Mouse (Mus musculus): Measurements from ENCODE around the gene Gpbp1.
A peak's percentile ranks its signal among the peaks of the same experiment; 100 is the strongest.

Gpbp1 gene

DNA sequence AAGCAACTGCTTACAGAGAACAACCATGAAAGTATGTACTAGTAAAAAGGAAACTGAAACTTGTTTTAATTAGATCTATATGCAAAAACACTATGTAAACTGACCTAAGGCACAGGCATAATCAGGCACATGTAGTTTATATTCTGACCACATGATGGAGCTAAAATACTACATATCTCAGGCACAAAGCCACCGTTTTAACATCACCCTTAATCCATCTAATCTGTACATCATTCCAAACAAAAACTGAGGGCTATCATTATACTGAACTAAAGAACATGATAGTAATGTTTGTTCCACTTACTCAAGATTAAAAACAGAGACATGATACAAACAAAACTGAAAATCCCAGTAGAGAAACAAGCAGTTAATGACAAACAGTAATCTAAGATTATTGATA is 28.5 kb downstream of the Gpbp1 start:
- no peak for DNase-seq

DNA sequence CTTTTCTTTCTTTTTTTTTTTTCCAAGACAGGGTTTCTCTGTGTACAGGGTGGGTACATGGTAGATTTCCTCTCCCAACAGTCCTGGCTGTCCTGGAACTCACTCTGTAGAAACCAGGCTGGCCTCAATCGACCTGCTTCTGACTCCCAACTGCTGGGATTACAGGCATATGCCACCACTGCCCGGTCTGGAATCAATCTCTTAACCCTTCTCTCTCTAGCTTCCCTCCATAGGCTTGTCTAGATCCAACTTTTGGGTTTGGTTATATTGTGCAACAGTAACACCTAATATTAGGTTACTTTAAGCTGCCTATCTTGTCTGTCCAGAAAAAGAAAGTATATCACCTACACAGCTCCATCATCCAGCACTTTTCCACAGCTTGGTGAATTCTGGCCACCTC is 33.1 kb downstream of the Gpbp1 start:
- no peak for DNase-seq

DNA sequence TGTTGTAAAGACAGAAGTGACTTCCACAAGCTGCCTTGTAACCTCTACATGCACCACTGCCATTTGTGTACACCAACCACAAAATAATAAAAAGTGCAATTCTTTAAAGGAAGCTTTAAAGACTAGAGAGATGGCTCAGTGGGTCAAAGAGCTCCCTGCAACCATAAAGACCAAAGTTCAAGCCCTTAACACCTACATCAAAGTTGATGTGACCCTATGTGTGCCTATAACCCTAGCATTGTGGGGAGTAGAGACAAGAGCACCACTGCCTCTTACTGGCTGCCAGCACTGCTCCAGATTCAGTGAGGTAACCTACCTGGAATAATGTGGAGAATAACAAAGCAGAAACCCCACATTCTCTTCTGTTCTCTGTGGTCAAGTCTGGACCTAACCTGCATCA is 45.6 kb downstream of the Gpbp1 start:
- no peak for DNase-seq

DNA sequence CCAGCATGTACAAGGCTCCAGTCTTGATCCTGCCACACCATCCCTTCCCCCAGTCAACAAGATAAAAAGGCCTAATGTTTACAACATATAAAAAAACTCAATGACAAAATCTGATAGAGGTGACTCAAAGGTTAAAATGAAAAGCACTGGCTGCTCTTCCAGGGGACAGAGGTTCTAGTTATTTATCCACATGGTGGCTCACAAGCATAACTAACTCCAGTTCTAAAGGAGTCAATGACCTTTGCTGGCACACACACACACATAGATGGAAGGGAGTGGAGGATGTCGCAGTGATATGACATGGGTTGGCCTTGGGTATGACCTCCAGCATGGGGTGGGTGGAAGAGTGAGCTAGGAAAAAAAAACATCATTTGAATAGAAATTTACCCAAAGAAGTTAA is 58.7 kb downstream of the Gpbp1 start:
- no peak for DNase-seq

DNA sequence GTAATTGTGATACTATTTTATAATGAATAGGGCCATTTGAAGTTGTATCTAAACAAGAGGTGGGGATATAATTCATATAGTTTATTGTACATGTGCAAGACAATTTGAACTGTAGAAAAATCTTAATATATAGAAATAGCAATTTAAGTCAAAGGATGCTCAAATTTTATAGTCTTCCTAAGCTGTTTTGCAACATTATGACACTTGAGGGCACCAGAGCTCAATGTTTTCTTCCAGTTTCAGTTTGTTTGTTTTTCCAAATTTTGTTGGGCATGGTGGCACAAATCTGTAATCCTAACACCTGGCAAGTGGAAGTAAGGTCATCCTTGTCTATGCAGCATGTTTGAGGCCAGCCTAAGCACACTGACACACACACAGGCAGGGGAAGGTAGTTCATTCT is 68.6 kb downstream of the Gpbp1 start:
- DNase-seq: no peak

DNA sequence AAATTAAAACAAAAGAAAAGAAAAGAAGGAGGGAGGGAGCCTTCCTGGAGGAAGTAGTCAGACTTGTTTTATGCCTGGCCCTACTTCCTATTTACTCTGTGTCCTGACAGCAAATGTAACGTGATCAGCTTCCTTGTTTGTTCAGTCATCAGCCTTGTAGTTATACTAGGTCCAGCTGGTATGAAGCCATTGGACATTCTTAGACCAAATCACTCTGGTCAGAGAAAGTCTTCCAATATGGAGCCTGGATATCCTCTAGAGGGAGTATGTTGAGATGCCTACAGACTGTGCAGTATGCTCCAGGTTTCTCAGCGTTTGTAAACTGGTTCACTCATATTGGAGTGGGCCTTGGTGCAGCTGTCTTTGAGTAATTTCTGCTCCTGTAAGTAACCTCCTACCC is 71.8 kb downstream of the Gpbp1 start:
- DNase-seq: no peak

DNA sequence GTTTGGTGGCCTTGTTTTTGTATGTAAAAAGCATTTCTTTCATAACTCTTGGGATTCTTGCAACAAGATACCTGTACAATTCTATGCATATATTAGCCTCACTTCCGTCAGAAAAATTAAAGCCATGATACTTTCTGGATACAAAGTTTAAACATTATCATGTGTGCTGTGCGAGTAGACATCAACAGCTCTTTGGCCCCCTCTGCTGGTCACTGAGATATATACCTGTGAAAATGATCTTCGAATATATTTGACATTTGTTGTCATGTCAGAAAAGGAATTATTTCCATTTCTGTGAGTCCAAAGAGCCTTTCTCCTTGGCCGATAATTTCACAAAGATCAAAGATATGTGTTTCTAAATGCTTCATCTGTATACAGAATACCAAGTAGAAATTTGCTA is 76.8 kb downstream of the Gpbp1 start:
- peak; percentile 65 for DNase-seq

DNA sequence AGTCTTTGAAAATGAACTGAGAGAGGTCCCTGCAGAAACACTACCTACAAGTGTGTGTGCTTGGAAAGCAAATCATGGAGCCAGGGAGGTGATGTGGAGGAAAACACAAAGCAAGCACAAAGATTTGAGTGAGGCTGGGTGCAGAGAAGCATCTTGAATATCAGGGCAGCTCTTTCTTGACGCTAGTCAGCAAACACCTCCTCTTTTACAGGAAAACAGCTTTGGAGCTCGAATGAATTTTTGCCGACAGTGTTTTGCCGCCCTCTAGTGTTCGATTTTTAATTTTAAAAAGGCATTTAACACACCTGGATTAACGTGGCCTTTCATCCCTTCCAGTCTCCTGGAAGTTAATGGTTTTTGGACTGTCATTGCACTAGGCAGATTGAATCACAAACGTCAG is 79.1 kb downstream of the Gpbp1 start:
- no peak for DNase-seq

DNA sequence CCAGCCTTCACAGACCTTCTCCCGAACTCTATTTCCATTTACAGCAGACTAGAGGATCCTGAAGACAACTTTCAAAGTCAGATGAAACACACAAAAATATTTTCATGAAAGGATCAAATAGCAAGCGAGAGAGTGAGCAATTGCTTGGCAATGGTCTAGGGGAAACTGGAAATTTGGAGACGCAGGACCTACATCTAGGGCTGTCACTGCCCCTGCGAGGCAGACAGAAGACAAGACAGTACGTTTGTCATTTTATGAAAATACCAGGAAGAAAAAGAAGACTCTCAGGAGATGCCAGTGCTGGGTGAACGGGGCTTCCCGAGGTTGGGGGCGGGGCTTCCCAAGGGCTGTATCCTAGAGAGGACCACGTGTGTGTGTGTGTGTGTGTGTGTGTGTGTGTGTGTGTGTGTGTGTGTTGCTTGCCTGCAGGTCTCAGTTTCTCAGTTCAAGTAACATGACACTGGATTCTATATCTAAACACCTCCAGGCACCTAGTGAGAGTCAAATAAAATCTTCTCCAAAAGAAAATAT is 83.0 kb downstream of the Gpbp1 start:
- DNase-seq: no peak

DNA sequence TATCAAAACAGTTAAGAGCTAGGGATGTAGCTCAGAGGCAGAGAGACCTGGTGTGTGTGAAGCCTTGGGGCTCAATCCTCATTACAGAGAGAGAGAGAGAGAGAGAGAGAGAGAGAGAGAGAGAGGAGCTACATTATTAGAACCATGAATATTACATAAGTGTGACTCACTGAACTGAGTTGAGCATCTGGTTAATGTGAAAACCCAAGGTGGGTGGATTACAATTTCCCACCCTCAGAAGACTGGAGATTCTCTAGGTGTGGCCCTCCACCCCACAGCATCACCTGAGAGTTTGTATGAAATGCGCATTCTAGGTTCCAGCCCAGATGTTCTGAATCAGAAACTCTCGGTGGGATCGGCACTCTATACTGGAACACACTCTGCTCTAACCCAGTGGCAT is 84.0 kb downstream of the Gpbp1 start:
- no peak for DNase-seq

DNA sequence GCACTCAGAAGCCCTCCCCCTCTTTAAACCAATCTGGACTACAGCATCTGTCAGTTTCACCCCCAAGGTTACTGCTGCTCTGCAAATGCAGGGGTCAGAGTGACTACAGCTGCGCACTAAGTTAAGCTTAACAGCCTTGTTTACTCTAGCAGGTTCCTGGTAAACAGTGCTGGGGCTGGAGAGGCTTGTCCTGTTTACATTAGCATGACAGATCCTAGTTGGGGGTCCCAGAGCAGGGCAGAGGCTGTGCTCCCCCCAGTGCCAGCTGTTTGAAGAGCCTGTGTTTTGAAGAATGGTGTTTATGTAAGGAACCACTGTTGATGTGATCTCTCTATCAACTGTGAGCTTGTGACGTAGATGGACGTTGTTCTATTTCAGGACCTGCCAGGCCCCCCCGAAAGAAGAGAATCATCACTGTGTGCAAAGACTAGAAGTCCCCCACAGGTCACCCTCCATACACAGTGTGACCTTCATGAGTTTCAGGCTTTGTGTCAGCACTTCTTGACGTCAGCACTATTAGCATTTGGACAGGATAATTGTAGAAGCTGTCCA is 92.2 kb downstream of the Gpbp1 start:
- DNase-seq: peak; percentile 10

DNA sequence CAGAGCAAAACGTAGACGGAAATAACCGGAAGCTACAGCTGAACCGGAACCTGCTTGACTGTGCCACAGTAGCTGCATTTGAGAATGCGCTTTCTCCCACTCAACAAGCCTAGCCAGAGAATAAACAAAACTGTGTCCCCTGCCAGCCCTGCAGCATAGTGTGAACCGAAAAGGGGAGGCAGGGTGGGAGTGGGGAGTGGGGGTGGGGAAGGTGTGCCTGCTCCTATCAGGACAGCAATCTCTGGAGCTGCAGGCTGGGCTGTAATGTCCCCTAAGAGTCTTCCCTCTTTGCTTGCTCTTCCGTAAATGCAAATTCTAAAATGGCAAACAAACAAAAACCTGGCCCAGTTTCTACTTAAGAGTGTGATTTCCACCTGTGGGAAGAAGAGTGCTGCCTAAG is 92.8 kb downstream of the Gpbp1 start:
- DNase-seq: no peak

DNA sequence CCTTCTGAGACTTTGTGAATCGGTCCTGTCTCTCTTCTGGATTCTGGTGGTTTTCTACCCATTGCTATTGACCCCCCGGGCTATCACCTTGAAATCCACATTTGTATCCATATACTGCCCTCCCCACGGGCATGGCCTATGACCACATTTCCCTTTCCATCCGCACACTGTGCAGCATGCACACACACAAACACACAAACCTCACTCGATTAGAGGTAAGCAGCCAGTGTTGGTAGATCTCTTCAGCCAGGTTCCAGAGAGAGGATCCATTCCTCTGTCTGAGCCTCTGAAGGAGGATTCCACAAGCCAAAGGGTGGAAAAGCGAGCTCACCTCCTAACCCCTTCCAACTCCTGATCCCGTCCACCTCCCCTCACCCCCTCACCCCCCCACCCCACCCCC is 94.4 kb downstream of the Gpbp1 start:
- no peak for DNase-seq

DNA sequence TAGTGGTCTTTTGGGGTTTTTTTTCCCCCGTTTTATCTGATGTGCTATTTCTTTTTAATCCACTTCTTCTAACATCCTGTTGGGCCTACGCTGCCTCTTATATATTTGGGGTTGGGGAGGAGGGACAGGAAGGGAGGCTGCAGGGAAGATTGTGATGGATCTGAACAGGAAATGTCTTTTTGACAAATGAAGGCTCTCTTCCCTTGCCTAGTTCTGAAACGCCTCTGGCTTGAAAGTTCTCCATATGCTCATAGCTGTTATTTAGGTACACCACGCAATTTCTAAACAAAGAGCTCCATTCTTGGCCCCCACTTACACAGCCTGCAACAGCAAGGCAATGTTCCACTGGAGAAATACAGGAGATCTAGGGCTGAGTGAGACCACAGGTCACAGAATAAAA is 95.0 kb downstream of the Gpbp1 start:
- no peak for DNase-seq

DNA sequence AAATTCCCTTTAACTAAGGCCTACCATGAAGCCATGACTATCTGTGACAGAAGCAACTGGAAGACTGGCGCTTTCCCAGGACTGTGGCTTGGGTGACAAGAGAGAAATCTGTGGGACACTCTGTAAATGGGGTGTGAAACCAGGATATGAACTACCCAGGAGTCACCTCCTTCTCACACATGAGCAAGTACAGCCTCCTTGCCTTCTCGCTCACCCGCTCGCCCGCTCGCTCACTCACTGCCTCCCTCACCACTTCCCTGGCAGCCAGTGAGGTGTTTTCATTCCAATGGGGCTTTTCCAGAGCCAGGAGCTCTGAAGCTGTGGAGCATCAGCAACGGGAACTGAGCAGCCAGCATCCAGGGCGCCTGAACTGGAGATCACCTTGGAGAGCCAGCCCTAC is 95.6 kb downstream of the Gpbp1 start:
- DNase-seq: no peak

DNA sequence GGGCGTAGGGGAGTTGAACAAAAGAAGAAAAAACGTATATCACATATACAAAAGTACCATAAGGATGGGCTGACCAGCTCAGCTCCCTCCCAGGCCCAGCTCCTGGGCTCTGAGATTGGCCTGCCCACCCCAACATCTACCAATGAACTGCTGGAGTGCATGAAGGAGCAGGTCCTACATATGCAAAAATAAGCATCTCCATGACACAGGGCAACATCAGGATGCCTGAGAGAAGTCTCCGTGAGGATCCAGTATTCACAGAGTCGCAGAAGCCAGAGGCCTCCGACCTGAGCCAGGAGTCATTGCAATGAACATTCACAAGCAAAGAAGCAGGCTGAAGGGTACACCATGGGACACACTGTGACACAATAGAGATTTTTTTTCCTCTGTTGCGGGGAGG is 96.5 kb downstream of the Gpbp1 start:
- no peak for DNase-seq

DNA sequence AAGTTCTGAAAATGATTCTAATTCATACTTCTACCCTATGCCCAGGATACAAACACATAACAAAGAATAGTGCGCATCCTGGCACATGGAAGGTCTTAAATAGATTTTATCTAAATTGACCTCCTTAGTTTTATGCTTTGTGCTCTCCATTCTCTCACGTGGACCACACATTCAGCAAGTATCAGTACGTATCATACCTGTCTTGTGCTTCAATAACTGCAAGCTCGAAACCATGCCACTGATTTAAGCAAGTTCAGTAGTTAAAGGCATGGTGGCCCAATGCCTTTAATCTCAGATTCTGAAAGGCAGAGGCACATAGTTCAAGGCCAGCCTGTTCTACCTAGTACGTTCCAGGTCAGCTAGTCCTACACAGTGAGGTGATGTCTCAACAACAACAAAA is 98.5 kb downstream of the Gpbp1 start:
- no peak for DNase-seq

DNA sequence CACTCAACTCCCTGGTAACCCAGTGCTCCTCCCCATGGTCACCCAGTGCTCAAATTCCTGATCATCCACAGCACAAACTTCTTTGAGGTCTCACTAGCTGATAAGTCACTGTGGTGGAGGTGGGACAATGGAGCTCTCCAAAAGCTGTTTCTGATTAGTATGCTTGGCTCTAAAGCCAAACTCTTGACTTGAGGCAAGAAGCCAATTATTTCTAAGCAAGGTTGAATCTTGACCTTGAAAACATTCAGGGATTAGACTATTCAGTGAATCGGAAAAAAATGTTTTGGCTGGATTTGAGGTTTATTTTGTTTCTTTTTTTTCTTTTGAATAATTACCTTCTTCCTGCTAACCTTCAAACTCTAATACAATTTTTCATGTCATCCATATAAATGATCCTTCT is 98.9 kb downstream of the Gpbp1 start:
- no peak for DNase-seq

DNA sequence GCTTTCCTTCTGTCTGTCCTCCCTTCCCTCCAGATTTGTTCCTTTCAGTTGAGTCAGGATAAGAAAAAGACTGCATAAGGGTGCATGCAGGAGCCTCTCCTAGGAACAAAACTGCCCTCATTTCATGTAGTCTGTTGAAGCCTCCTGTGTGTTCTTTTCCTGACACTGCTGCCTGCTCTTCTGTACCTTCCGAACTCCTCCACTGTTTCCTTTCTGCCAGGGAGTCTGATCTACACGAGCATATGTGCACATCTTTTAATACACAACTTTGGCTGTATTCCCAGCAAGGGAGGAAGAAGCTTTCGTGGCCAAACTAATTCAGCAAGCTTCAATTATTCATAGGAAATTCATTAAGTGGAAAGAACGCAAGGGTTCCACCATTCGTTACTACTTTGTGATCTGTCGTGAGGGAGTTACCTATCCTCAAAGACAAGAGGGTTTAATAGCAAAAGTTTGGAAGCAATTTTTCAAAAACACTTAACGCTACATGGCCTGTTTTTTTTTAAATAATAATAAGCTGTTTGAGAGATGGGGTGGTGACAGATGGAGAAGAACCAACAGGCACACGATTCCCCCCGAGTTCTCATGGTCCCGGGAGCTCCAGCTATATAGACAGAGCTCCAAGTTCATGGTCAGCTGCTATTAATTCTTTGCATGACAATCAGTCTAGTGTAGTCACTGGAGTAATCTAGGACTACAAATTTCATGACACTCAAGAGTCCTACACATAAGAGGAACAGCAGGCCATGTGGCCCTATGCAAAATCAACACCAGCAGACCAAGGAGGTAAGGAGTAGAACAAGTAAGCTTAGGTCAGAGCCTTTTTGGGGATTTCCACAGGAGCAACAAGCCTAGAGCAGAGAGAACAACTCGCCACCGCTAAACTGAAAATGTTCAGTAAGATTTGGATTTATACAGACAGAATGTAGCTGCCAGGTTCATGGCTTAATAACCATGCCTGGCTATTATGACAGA is 105.6 kb downstream of the Gpbp1 start:
- no peak for DNase-seq

Measured in liver (tissue).